ENCODE assay signal across 9 mouse cellular contexts in the genomic region with DNA sequence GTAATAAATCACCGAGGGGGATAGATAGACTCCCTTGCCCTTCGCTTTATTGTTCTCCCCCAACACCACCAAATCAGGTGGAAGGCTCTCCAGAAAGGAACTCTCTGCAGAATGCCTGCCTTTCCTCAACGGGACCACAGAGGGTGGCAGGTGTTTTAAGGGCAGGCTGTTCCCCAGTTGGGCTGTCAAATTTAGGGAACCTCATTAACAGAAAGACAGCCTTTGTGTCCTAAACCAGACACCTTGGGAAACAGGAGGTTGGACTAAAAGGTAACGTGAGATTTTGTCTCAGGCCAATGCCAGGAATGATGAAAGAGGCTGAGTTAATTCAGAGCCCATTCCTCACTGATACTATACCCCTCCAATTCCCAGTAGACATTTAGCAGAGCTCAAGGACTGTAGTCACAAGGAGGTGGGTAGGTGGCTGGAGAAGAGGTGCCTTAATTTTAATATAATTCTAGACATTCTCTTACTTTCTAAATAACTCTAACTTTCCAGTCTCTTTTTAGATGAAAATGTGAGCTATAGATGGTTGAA. TPM values are rescaled to one million over a fixed set of nuclear protein-coding genes. Genes with fewer than 3 reads are reported as not detected.
DNase-seq lines count a peak whose midpoint lies in the region; ATAC-seq and TF ChIP-seq lines count a peak whose summit lies in the region.
"Had no signal": no experiment of that assay in that cellular context is flagged by ENCODE, and none has a peak within 500 bp of the region (broad histone marks: within the 10 kb centered on the region; RNA-seq: fewer than 3 reads in every experiment).

No protein-coding gene starts in this region.

- no peak overlapping the region for H3K27ac ChIP-seq in ES-Bruce4 (ENCODE audit: insufficient read depth, low read length)
- peak overlapping the region; percentile 98 for H3K27ac ChIP-seq in hindbrain, embryonic 10.5 days
- peak overlapping the region; percentile 90 for H3K27ac ChIP-seq in midbrain, embryonic 11.5 days (ENCODE audit: low read depth, low read length)
- H3K27ac ChIP-seq: macrophage had no signal

- no peaks in the 10 kb centered on the region for H3K4me1 ChIP-seq in ES-Bruce4 (ENCODE audit: control insufficient read depth, insufficient read depth, low read length)
- H3K4me1 ChIP-seq in hindbrain, embryonic 10.5 days (replicated peaks) = peaks cover 57% of the 10 kb centered on the region
- peaks cover 26% of the 10 kb centered on the region for H3K4me1 ChIP-seq in midbrain, embryonic 11.5 days (ENCODE audit: control insufficient read depth, insufficient read depth, low read length)

- H3K36me3 ChIP-seq in ES-Bruce4 (ENCODE audit: control insufficient read depth, insufficient read depth, low read length, poor library complexity, severe bottlenecking) = no peaks in the 10 kb centered on the region
- H3K36me3 ChIP-seq in hindbrain, embryonic 10.5 days = no peaks in the 10 kb centered on the region
- no peaks in the 10 kb centered on the region for H3K36me3 ChIP-seq in midbrain, embryonic 11.5 days (ENCODE audit: control insufficient read depth, insufficient read depth, low read length)

- TF ChIP-seq EP300 in ES-Bruce4 (IDR thresholded peaks at IDR 0.05; ENCODE audit: insufficient read depth, low read depth, low read length) = no peak

- DNase-seq in embryo, embryonic 10 days (ENCODE audit: low spot score) = peak; percentile 27
- DNase-seq in embryo, embryonic 10.5 days (ENCODE audit: low spot score) = no peak
- DNase-seq in hindbrain, embryonic 10.5 days (ENCODE audit: low spot score) = no peak
- peak; percentile 92 for DNase-seq in midbrain, embryonic 11.5 days (ENCODE audit: low spot score, missing footprints)
- no peak for DNase-seq in gastrocnemius, postnatal 25 days
- no peak for DNase-seq in adrenal gland, adult 2 months
- no peak for DNase-seq in frontal cortex, adult 2 months (ENCODE audit: extremely low spot score in 1 of 2, low spot score in 1 of 2)

- H3K4me3 ChIP-seq in ES-Bruce4 (ENCODE audit: low read depth, low read length) = peak overlapping the region; percentile 19
- H3K4me3 ChIP-seq in hindbrain, embryonic 10.5 days = peak overlapping the region; percentile 85
- peak overlapping the region; percentile 95 for H3K4me3 ChIP-seq in midbrain, embryonic 11.5 days (ENCODE audit: low read depth, low read length)

- no peak for ATAC-seq in midbrain, embryonic 11.5 days (ENCODE audit: low FRiP score)

- WGBS in hindbrain, embryonic 10.5 days = 3% methylated on average over 4 of the region's 4 CpGs
- WGBS in midbrain, embryonic 11.5 days = 2% methylated on average over 4 of the region's 4 CpGs

- TF ChIP-seq POLR2A in ES-Bruce4 (IDR thresholded peaks at IDR 0.05; ENCODE audit: insufficient read depth, low read length) = no peak

- peak overlapping the region; percentile 59 for H3K4me2 ChIP-seq in midbrain, embryonic 11.5 days

- H3K9me3 ChIP-seq in ES-Bruce4 (replicated peaks; ENCODE audit: control insufficient read depth, insufficient read depth, low read length, poor library complexity, severe bottlenecking) = no peaks in the 10 kb centered on the region
- H3K9me3 ChIP-seq in hindbrain, embryonic 10.5 days = no peaks in the 10 kb centered on the region
- H3K9me3 ChIP-seq in midbrain, embryonic 11.5 days (ENCODE audit: control insufficient read depth, low read length) = no peaks in the 10 kb centered on the region

- no peaks in the 10 kb centered on the region for H3K27me3 ChIP-seq in ES-Bruce4 (ENCODE audit: control insufficient read depth, insufficient read depth, low read length, poor library complexity, severe bottlenecking)
- H3K27me3 ChIP-seq in hindbrain, embryonic 10.5 days (ENCODE audit: insufficient read depth, poor library complexity, severe bottlenecking) = peaks cover 42% of the 10 kb centered on the region
- 0 out of 2 replicates have a peak, but pooled peaks cover 2% of the 10 kb centered on the region for H3K27me3 ChIP-seq in midbrain, embryonic 11.5 days (ENCODE audit: control insufficient read depth, insufficient read depth, low read length)

- TF ChIP-seq CTCF in ES-Bruce4 (IDR thresholded peaks at IDR 0.05; ENCODE audit: low read depth, low read length) = no peak

- peak overlapping the region; percentile 74 for H3K9ac ChIP-seq in ES-Bruce4 (ENCODE audit: low read depth, poor library complexity, severe bottlenecking)
- H3K9ac ChIP-seq in midbrain, embryonic 11.5 days (ENCODE audit: low read length) = peak overlapping the region; percentile 97

RNA-seq across cellular contexts. Expression of a gene that starts 1.5 kb away (rescaled TPM):
- 22.9 and 31.1 TPM in 2 replicates for polyA plus RNA-seq in ES-Bruce4 (2011; ENCODE audit: insufficient read depth, insufficient read length, low read depth, missing spikeins)
- 11.7 and 15.4 TPM in 2 replicates for polyA plus RNA-seq in hindbrain, embryonic 10.5 days (2016; fragmentation: Nextera tagmentation; extraction: Ambion mirVana)
- polyA plus RNA-seq in midbrain, embryonic 11.5 days (2014; fragmentation: Nextera tagmentation; extraction: Ambion mirVana) = 8.8 and 10.1 TPM in 2 replicates
- 10 to 100 TPM; 13.5 to 16.7 TPM for total RNA-seq in gastrocnemius, postnatal 25 days (2021)
- total RNA-seq in adrenal gland, adult 2 months (2021) = 10 to 100 TPM; 11.8 to 19.4 TPM
- 1.8 and 1.9 TPM in 2 replicates for polyA plus RNA-seq in adrenal gland, adult 2 months (2012; rRNA removed)
- 5.6 and 7.3 TPM in 2 replicates for polyA plus RNA-seq in frontal cortex, adult 2 months (2012; rRNA removed)

Comparison
In these comparisons a context has a peak if more than half of its experiments do, and no peak if none do; other contexts are left out.
1. DNase-seq: peak in embryo, embryonic 10 days (single experiment) and midbrain, embryonic 11.5 days (single experiment); none in embryo, embryonic 10.5 days (single experiment), hindbrain, embryonic 10.5 days (single experiment), gastrocnemius, postnatal 25 days (single experiment), adrenal gland, adult 2 months (single experiment) and frontal cortex, adult 2 months (0 of 2).
2. H3K4me3 ChIP-seq: peak in every context shown above with its lines; median percentile 95 in midbrain, embryonic 11.5 days; 85 in hindbrain, embryonic 10.5 days; 19 in ES-Bruce4.